Mouse (Mus musculus) liver, postnatal 0 days (tissue): ENCODE measurements around the gene Olfr731. TPM values are rescaled to one million over a fixed set of nuclear protein-coding genes. Genes with fewer than 3 reads are reported as not detected.

ENCODE experiments used
- ATAC-seq: fragments of 200-750 bp; cut with Nextera tagmentation; 2 replicates; pipeline ENCODE4 v1.8.0; 2017; ENCODE audit warnings: mild to moderate bottlenecking, moderate library complexity
- DNase-seq: peaks from one replicate; pipeline ENCODE4 v3.0.0-alpha.2; 2016
- H3K27ac ChIP-seq: fragments of 300-500 bp; sonication (generic); 2 replicates; pipeline ENCODE4 v1.5.1; 2014; ENCODE audit warnings: antibody characterized with exemption, moderate library complexity, mild to moderate bottlenecking, low read depth
- H3K27me3 ChIP-seq: fragments of 300-500 bp; sonication (generic); 2 replicates; pipeline ENCODE4 v1.6.1; 2014; ENCODE audit warnings: low read length, control low read depth, mixed read lengths; ENCODE audit not compliant: insufficient read depth
- H3K36me3 ChIP-seq: fragments of 300-500 bp; sonication (generic); replicated peaks from 2 replicates; pipeline ENCODE4 v1.6.1; 2014; ENCODE audit warnings: mild to moderate bottlenecking, control low read depth, low read length, moderate library complexity, mixed read lengths; ENCODE audit not compliant: insufficient read depth
- H3K4me1 ChIP-seq: fragments of 300-500 bp; sonication (generic); 2 replicates; pipeline ENCODE4 v1.6.1; 2014; ENCODE audit warnings: antibody characterized with exemption, mild to moderate bottlenecking, control low read depth; ENCODE audit not compliant: insufficient read depth
- H3K4me2 ChIP-seq: fragments of 300-500 bp; sonication (generic); 2 replicates; pipeline ENCODE4 v1.6.1; 2014; ENCODE audit warnings: low read depth, mild to moderate bottlenecking, low read length, moderate library complexity, mixed read lengths
- H3K4me3 ChIP-seq: fragments of 300-500 bp; sonication (generic); 2 replicates; pipeline ENCODE4 v1.5.1; 2014; ENCODE audit warnings: low read depth, low read length
- H3K9ac ChIP-seq: fragments of 300-500 bp; sonication (generic); replicated peaks from 2 replicates; pipeline ENCODE4 v1.6.1; 2014; ENCODE audit warnings: mild to moderate bottlenecking, moderate library complexity
- H3K9me3 ChIP-seq: fragments of 300-500 bp; sonication (generic); 2 replicates; pipeline ENCODE4 v1.6.1; 2016; ENCODE audit warnings: mild to moderate bottlenecking, control low read depth, low read length, mixed read lengths
- CTCF ChIP-seq: sonication (generic); IDR thresholded peaks from 2 replicates; pipeline ENCODE4 v1.5.1; 2016; ENCODE audit warnings: antibody characterized with exemption, low read depth
- EP300 ChIP-seq: IDR thresholded peaks from 2 replicates; pipeline ENCODE4 v1.6.1; 2016; ENCODE audit warnings: antibody characterized with exemption, low read depth, mild to moderate bottlenecking
- WGBS: fragments of 180-500 bp; shearing (Covaris S2); extraction: QIAGEN DNeasy Blood & Tissue Kit; methylation state at CpG from one replicate; pipeline ENCODE4 v1.1.7; 2014; ENCODE audit not compliant: insufficient replicate concordance; 5-methylcytosine and 5-hydroxymethylcytosine counted together
- polyA plus RNA-seq: library from polyadenylated mRNA; unstranded; fragments of >200 nt; fragmentation: Nextera tagmentation; extraction: Ambion mirVana; gene quantifications from 2 replicates; pipeline ENCODE4 v1.2.1, GENCODE M21; 2015

Gene Olfr731
- not detected in 2 replicates for polyA plus RNA-seq

DNA sequence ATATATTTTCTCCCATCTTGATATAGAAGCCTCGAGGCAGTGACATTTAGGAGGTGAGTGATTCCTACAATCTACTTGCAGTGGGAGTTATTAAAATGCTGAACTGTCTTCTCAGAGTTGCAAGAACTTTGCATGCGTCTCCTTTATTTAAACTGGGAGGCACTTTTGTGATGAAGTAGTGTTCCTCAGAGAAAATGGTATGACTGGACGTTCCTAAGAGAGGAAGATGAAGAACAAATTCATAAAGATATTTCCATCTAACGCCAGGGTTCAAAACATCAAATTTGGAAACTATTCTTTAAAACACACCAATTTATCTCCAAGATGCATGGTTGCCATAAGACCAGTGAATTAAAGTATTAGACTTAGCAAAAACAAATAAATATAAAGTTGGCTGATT, at the start of gene Olfr731:
Olfr731 (minus strand) TSS at position 101 of the 400 bp plus-strand sequence.
- H3K9me3 ChIP-seq: no peaks in the 10 kb centered on the region
- H3K36me3 ChIP-seq: no peaks in the 10 kb centered on the region
- no peak within 1 kb of the TSS for H3K4me3 ChIP-seq
- no peaks in the 10 kb centered on the region for H3K4me1 ChIP-seq
- no peaks in the 10 kb centered on the region for H3K27me3 ChIP-seq
- H3K27ac ChIP-seq: no peak within 1 kb of the TSS
- no peak for TF ChIP-seq EP300
- no peak within 1 kb of the TSS for H3K4me2 ChIP-seq
- no peak for ATAC-seq
- no peak within 1 kb of the TSS for H3K9ac ChIP-seq
- DNase-seq: no peak
- WGBS: 67% methylated on average over 4 of the region's 4 CpGs

DNA sequence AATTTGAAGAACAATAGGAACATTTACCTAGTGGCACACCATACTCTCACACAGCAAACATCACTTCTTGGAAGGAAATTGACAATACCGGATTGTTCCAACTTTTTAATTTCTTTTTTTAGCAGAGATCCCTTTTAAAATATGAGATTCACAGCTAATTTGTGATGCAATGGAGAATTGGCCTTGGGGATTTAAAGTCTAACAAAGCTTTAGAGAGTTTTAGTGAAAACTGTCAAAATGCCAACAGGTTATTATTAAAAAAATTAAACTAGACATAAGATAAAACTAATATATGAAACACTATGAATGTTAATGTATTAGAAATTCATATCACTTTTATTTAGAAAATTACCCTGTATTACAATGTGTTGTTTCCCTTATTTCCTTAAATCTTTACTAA, 42.4 kb upstream of the Olfr731 start, which contains the start of gene Olfr732:
Olfr732 (minus strand) TSS at position 101 of the 400 bp plus-strand sequence.
- H3K9me3 ChIP-seq: no peaks in the 10 kb centered on the region
- H3K27me3 ChIP-seq: no peaks in the 10 kb centered on the region
- H3K27ac ChIP-seq: no peak within 1 kb of the TSS
- H3K4me3 ChIP-seq: no peak within 1 kb of the TSS
- H3K4me1 ChIP-seq: no peaks in the 10 kb centered on the region
- H3K36me3 ChIP-seq: no peaks in the 10 kb centered on the region
- DNase-seq: no peak
- no peak for TF ChIP-seq EP300
- TF ChIP-seq CTCF: no peak
- H3K4me2 ChIP-seq: no peak within 1 kb of the TSS
- ATAC-seq: no peak
- 75% methylated on average over 1 of the region's 1 CpGs for WGBS
- no peak within 1 kb of the TSS for H3K9ac ChIP-seq

DNA sequence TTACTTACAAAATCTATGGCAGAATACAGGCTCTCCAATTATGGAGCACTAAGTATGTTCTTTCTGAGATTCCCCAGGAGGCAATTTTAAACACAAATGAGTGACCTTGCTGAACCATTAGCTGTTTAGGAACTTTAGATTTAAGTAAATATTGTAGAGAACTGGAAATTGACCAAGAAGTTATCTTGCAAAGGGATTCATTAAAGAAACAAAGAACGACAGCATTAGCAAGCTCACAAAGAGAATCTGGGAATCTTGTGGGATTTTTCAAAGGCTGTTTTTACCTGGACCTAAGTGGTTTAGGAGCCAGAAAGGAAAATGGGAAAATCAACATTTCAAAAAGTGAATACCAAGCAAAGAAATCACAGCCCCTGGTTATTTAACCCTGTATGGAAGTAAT, 53.6 kb downstream of the Olfr731 start, which contains the start of gene Olfr730:
Olfr730 (minus strand) TSS at position 101 of the 400 bp plus-strand sequence.
- DNase-seq (no peak), ATAC-seq (no peak)
- Histone ChIP-seq H3K9ac (no peak within 1 kb of the TSS), H3K4me3 (no peak within 1 kb of the TSS), H3K9me3 (no peaks in the 10 kb centered on the region), H3K4me1 (no peaks in the 10 kb centered on the region), H3K27me3 (no peaks in the 10 kb centered on the region), H3K36me3 (no peaks in the 10 kb centered on the region), H3K4me2 (no peak within 1 kb of the TSS), H3K27ac (no peak within 1 kb of the TSS)
- WGBS: 43% methylated on average over 1 of the region's 1 CpGs
- TF ChIP-seq CTCF: no peak
- no peak for TF ChIP-seq EP300

Other genes starting within 250 kb of the Olfr731 start
- not detected in 2 replicates for gene Olfr725, start 201.5 kb downstream of the Olfr731 start, polyA plus RNA-seq
- not detected in 2 replicates for gene Olfr726, start 150.9 kb downstream of the Olfr731 start, polyA plus RNA-seq
- not detected in 2 replicates for gene Olfr727, start 118.7 kb downstream of the Olfr731 start, polyA plus RNA-seq
- gene Olfr728, start 99.2 kb downstream of the Olfr731 start, polyA plus RNA-seq: not detected in 2 replicates
- not detected in 2 replicates for gene Olfr729, start 89.0 kb downstream of the Olfr731 start, polyA plus RNA-seq
- not detected in 2 replicates for gene Olfr730, start 53.7 kb downstream of the Olfr731 start, polyA plus RNA-seq
- not detected in 2 replicates for gene Olfr732, start 42.3 kb upstream of the Olfr731 start, polyA plus RNA-seq
- not detected in 2 replicates for gene Olfr733, start 59.7 kb upstream of the Olfr731 start, polyA plus RNA-seq
- not detected in 2 replicates for gene Olfr734, start 84.9 kb upstream of the Olfr731 start, polyA plus RNA-seq
- gene Olfr735, start 107.0 kb upstream of the Olfr731 start, polyA plus RNA-seq: 0.04 TPM in 1 of 2 replicates, not detected in the other
- gene Tlr11, start 116.0 kb upstream of the Olfr731 start, polyA plus RNA-seq: 0.20 and 0.27 TPM in 2 replicates
- not detected in 2 replicates for gene Olfr736, start 139.3 kb upstream of the Olfr731 start, polyA plus RNA-seq
- gene Olfr738, start 165.7 kb upstream of the Olfr731 start, polyA plus RNA-seq: not detected in 2 replicates
- not detected in 2 replicates for gene Olfr739, start 176.8 kb upstream of the Olfr731 start, polyA plus RNA-seq
- gene Olfr740, start 203.7 kb upstream of the Olfr731 start, polyA plus RNA-seq: not detected in 2 replicates
- gene Olfr741, start 230.9 kb upstream of the Olfr731 start, polyA plus RNA-seq: not detected in 2 replicates